Comparison of ENCODE assay signal across 8 mouse cellular contexts in the genomic region with DNA sequence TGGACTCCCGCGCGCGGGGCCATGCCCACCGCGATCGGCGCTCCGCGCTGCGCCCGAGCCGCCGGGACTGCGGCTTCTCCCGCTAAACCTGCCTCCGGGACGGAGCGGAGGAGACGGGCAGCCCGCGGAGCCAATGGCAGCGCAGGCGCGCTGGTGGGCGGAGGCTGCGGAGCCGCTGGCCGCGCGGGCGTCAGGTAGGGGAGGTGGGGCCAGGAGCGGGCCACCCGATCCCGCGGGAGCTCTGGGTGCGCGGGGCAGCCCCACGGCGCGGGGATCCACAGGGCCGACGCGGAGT. TPM values are rescaled to one million over a fixed set of nuclear protein-coding genes. Genes with fewer than 3 reads are reported as not detected.
DNase-seq lines count a peak whose midpoint lies in the region; ATAC-seq and TF ChIP-seq lines count a peak whose summit lies in the region.

TSS of gene Mast4 (minus strand) at position 106 of the 295 bp plus-strand sequence.

- peak within 1 kb of the TSS; percentile 87 for H3K4me3 ChIP-seq in hindbrain, embryonic 16.5 days (ENCODE audit: low read length)
- H3K4me3 ChIP-seq in left cerebral cortex, adult 2 months: peak within 1 kb of the TSS; percentile 65

- WGBS in hindbrain, embryonic 16.5 days: under 1% methylated on average over 44 of the region's 44 CpGs

- H3K4me1 ChIP-seq in hindbrain, embryonic 16.5 days (ENCODE audit: control insufficient read depth, insufficient read depth, low read depth, low read length): peaks cover 16% of the 10 kb centered on the region

- peaks cover 10% of the 10 kb centered on the region for H3K27me3 ChIP-seq in hindbrain, embryonic 16.5 days (replicated peaks; ENCODE audit: control insufficient read depth, insufficient read depth, low read length)

- H3K4me2 ChIP-seq in hindbrain, embryonic 16.5 days (ENCODE audit: low read length): peak within 1 kb of the TSS; percentile 99

- H3K36me3 ChIP-seq in hindbrain, embryonic 16.5 days (ENCODE audit: control insufficient read depth, insufficient read depth, low read length): no peaks in the 10 kb centered on the region

- no peaks in the 10 kb centered on the region for H3K9me3 ChIP-seq in hindbrain, embryonic 16.5 days (ENCODE audit: control insufficient read depth, low read length)

- no peak for TF ChIP-seq CTCF in left cerebral cortex, adult 2 months (IDR thresholded peaks at IDR 0.05)

- peak; percentile 62 for ATAC-seq in common myeloid progenitor, adult 5-6 weeks (replicated peaks; ENCODE audit: low read depth, poor library complexity, severe bottlenecking)
- ATAC-seq in hindbrain, embryonic 16.5 days: peak; percentile 98

- peak; percentile 90 to 93 for DNase-seq in adrenal gland, adult 18-20 months (ENCODE audit: low spot score in 2 of 2)
- peak; percentile 47 to 70 for DNase-seq in gastrocnemius, adult 8-10 months (ENCODE audit: low spot score in 2 of 2)
- DNase-seq in left cerebral cortex, adult 2 months (ENCODE audit: extremely low spot score in 1 of 2, low spot score in 2 of 2): peak; percentile 90 to 95
- peak; percentile 82 for DNase-seq in lung, postnatal 36 days
- peak; percentile 89 for DNase-seq in right cerebral cortex, postnatal 14 days
- peak; percentile 87 for DNase-seq in yolk sac, embryonic 10.5 days (ENCODE audit: low spot score)

- H3K27ac ChIP-seq in hindbrain, embryonic 16.5 days (ENCODE audit: low read depth, low read length): no peak within 1 kb of the TSS; the same call in 1 of the 2 replicates
- H3K27ac ChIP-seq in left cerebral cortex, adult 2 months: peak within 1 kb of the TSS; percentile 62

- peak within 1 kb of the TSS; percentile 74 for H3K9ac ChIP-seq in hindbrain, embryonic 16.5 days (ENCODE audit: low read depth, low read length)

- intact Hi-C loops in left cerebral cortex, adult 2 months (cut with DNase I): loop anchor here (2.0 kb wide), 1 partner anchor 160 kb away; no protein-coding TSS in a partner anchor

RNA-seq across cellular contexts. Expression of gene Mast4, which starts in this region (rescaled TPM):
- total RNA-seq in adrenal gland, adult 18-20 months (2021): 10 to 100 TPM; 70.7 to 72.0 TPM
- 10.8 and 19.1 TPM in 2 replicates for total RNA-seq in common myeloid progenitor, adult 5-6 weeks (2017)
- 10 to 100 TPM; 39.8 to 69.8 (median 49.5) TPM for total RNA-seq in gastrocnemius, adult 8-10 months (2022)
- 24.6 and 26.5 TPM in 2 replicates for polyA plus RNA-seq in hindbrain, embryonic 16.5 days (2015; fragmentation: Nextera tagmentation; extraction: Ambion mirVana)
- total RNA-seq in left cerebral cortex, adult 2 months (2021): 10 to 100 TPM; 57.3 to 62.4 TPM
